Mouse (Mus musculus): ENCODE measurements at regions not wholly inside any gene's neighbourhood (a gene's known extent, or its start where the extent isn't known, plus 50 kb on each side); places are given as distances from the start of the nearest gene placed in this dataset.

- no peak for DNase-seq (ENCODE audit: low read depth, low spot score)
- H3K4me1 ChIP-seq (ENCODE audit: control insufficient read depth in 1 of 2, insufficient read depth in 2 of 2, low read length in 2 of 2) = no peaks in the 10 kb centered on the region
- H3K9me3 ChIP-seq (replicated peaks; ENCODE audit: insufficient read depth, low read length) = no peaks in the 10 kb centered on the region
- H3K27ac ChIP-seq (ENCODE audit: control insufficient read depth, low read depth, low read length) = no peak overlapping the region
- H3K36me3 ChIP-seq (ENCODE audit: control insufficient read depth in 1 of 2, insufficient read depth in 2 of 2, low read length in 2 of 2) = no peaks in the 10 kb centered on the region
- peaks cover 0 to 7% of the 10 kb centered on the region in 2 experiments; a peak in 3 of 4 replicates for H3K27me3 ChIP-seq (ENCODE audit: control insufficient read depth in 1 of 2, insufficient read depth in 2 of 2, low read length in 2 of 2)
- TF ChIP-seq ZKSCAN1 (IDR thresholded peaks at IDR 0.05; ENCODE audit: low read depth, low read length) = no peak
- TF ChIP-seq ETS1 (IDR thresholded peaks at IDR 0.05; ENCODE audit: low read depth, low read length) = no peak
- no peak for TF ChIP-seq POLR2AphosphoS2 (IDR thresholded peaks at IDR 0.05; ENCODE audit: low read length)
- TF ChIP-seq MYC (IDR thresholded peaks at IDR 0.05; ENCODE audit: low read depth, low read length) = no peak
- no peak for TF ChIP-seq RAD21 (IDR thresholded peaks at IDR 0.05; ENCODE audit: low read depth, low read length)
- no peaks in the 10 kb centered on the region for H3K79me2 ChIP-seq (ENCODE audit: control insufficient read depth, insufficient read depth, low read length, poor library complexity)
- no peak overlapping the region for H3K4me3 ChIP-seq (ENCODE audit: control insufficient read depth in 1 of 2, insufficient read depth in 1 of 2, low read depth in 2 of 2, low read length in 2 of 2)
- H3K9ac ChIP-seq (ENCODE audit: control insufficient read depth, low read depth, low read length, poor library complexity, severe bottlenecking) = no peak overlapping the region
Measured at GRCm38 (mm10) chr10:20842131-20842530, 110.2 kb upstream of the Ahi1 start.

- TF ChIP-seq ELF1 (IDR thresholded peaks at IDR 0.05; ENCODE audit: low read depth, low read length) (no peak), ETS1 (IDR thresholded peaks at IDR 0.05; ENCODE audit: low read depth, low read length) (no peak), CHD2 (IDR thresholded peaks at IDR 0.05; ENCODE audit: low read length) (no peak), RAD21 (IDR thresholded peaks at IDR 0.05; ENCODE audit: low read depth, low read length) (no peak), UBTF (IDR thresholded peaks at IDR 0.05; ENCODE audit: borderline replicate concordance, insufficient read depth, low read depth, low read length) (no peak), MAZ (IDR thresholded peaks at IDR 0.05; ENCODE audit: low read depth, low read length) (no peak)
- no peaks in the 10 kb centered on the region for H3K4me1 ChIP-seq (ENCODE audit: control insufficient read depth in 1 of 2, insufficient read depth in 2 of 2, low read length in 2 of 2)
- H3K27ac ChIP-seq (ENCODE audit: control insufficient read depth, low read depth, low read length) = no peak overlapping the region
- no peak for DNase-seq (ENCODE audit: low read depth, low spot score)
- no peak overlapping the region for H3K9ac ChIP-seq (ENCODE audit: control insufficient read depth, low read depth, low read length, poor library complexity, severe bottlenecking)
- H3K79me2 ChIP-seq (ENCODE audit: control insufficient read depth, insufficient read depth, low read length, poor library complexity) = no peaks in the 10 kb centered on the region
- H3K9me3 ChIP-seq (replicated peaks; ENCODE audit: insufficient read depth, low read length) = no peaks in the 10 kb centered on the region
- no peaks in the 10 kb centered on the region for H3K36me3 ChIP-seq (ENCODE audit: control insufficient read depth in 1 of 2, insufficient read depth in 2 of 2, low read length in 2 of 2)
- H3K27me3 ChIP-seq (ENCODE audit: control insufficient read depth in 1 of 2, insufficient read depth in 2 of 2, low read length in 2 of 2) = peaks cover 0 to 5% of the 10 kb centered on the region in 2 experiments; a peak in 3 of 4 replicates
- no peak overlapping the region for H3K4me3 ChIP-seq (ENCODE audit: control insufficient read depth in 1 of 2, insufficient read depth in 1 of 2, low read depth in 2 of 2, low read length in 2 of 2)
Measured at GRCm38 (mm10) chr10:20841430-20842040, 110.8 kb upstream of the Ahi1 start.

GRCm38 (mm10) chr10:20838685-20839425 is 113.5 kb upstream of the Ahi1 start:
- Histone ChIP-seq H3K36me3 (ENCODE audit: control insufficient read depth in 1 of 2, insufficient read depth in 2 of 2, low read length in 2 of 2) (no peaks in the 10 kb centered on the region), H3K9ac (ENCODE audit: control insufficient read depth, low read depth, low read length, poor library complexity, severe bottlenecking) (no peak overlapping the region), H3K4me3 (ENCODE audit: control insufficient read depth in 1 of 2, insufficient read depth in 1 of 2, low read depth in 2 of 2, low read length in 2 of 2) (no peak overlapping the region), H3K9me3 (replicated peaks; ENCODE audit: insufficient read depth, low read length) (no peaks in the 10 kb centered on the region), H3K79me2 (ENCODE audit: control insufficient read depth, insufficient read depth, low read length, poor library complexity) (no peaks in the 10 kb centered on the region), H3K27ac (ENCODE audit: control insufficient read depth, low read depth, low read length) (no peak overlapping the region), H3K4me1 (ENCODE audit: control insufficient read depth in 1 of 2, insufficient read depth in 2 of 2, low read length in 2 of 2) (no peaks in the 10 kb centered on the region), H3K27me3 (ENCODE audit: control insufficient read depth in 1 of 2, insufficient read depth in 2 of 2, low read length in 2 of 2) (peaks cover 0 to 5% of the 10 kb centered on the region in 2 experiments; a peak in 3 of 4 replicates)
- TF ChIP-seq MYC (IDR thresholded peaks at IDR 0.05; ENCODE audit: low read depth, low read length) = no peak
- no peak for TF ChIP-seq ZKSCAN1 (IDR thresholded peaks at IDR 0.05; ENCODE audit: low read depth, low read length)
- no peak for TF ChIP-seq GATA1 (IDR thresholded peaks at IDR 0.05; ENCODE audit: low read depth, low read length)
- TF ChIP-seq SIN3A (IDR thresholded peaks at IDR 0.05; ENCODE audit: low read length) = no peak
- no peak for TF ChIP-seq RCOR1 (IDR thresholded peaks at IDR 0.05; ENCODE audit: low read depth, low read length)
- no peak for TF ChIP-seq TAL1 (IDR thresholded peaks at IDR 0.05; ENCODE audit: low read length)
- TF ChIP-seq CHD2 (IDR thresholded peaks at IDR 0.05; ENCODE audit: low read length) = no peak
- no peak for TF ChIP-seq BHLHE40 (IDR thresholded peaks at IDR 0.05; ENCODE audit: borderline replicate concordance, low read depth, low read length)
- TF ChIP-seq MXI1 (IDR thresholded peaks at IDR 0.05; ENCODE audit: low read depth, low read length) = no peak
- no peak for TF ChIP-seq ZMIZ1 (IDR thresholded peaks at IDR 0.05; ENCODE audit: low read depth, low read length)
- TF ChIP-seq MYB (IDR thresholded peaks at IDR 0.05; ENCODE audit: low read depth, low read length) = no peak
- no peak for TF ChIP-seq ZNF384 (IDR thresholded peaks at IDR 0.05; ENCODE audit: low read depth, low read length)
- no peak for TF ChIP-seq GABPA (IDR thresholded peaks at IDR 0.05; ENCODE audit: low read depth, low read length)
- no peak for TF ChIP-seq CHD1 (IDR thresholded peaks at IDR 0.05; ENCODE audit: low read depth, low read length)
- no peak for TF ChIP-seq MEF2A (IDR thresholded peaks at IDR 0.05; ENCODE audit: extremely low read depth, insufficient replicate concordance, low read depth, low read length, poor library complexity, severe bottlenecking)
- TF ChIP-seq NRF1 (IDR thresholded peaks at IDR 0.05; ENCODE audit: insufficient read depth, low read depth, low read length, poor library complexity, severe bottlenecking) = no peak
- DNase-seq (ENCODE audit: low read depth, low spot score) = no peak

All from MEL (cell line).